Mouse (Mus musculus) thymus, adult 2 months (tissue): ENCODE measurements around the gene Olfr18. TPM values are rescaled to one million over a fixed set of nuclear protein-coding genes. Genes with fewer than 3 reads are reported as not detected.

Source experiments
- DNase-seq: peaks from one replicate; pipeline ENCODE4 v3.0.0; 2021
- H3K27ac ChIP-seq: fragments of 200-500 bp; 2 replicates; pipeline ENCODE4 v1.5.1; 2012; ENCODE audit warnings: low read length, control low read depth; ENCODE audit not compliant: control insufficient read depth, insufficient read depth
- H3K27me3 ChIP-seq: fragments of 200-500 bp; 2 replicates; pipeline ENCODE4 v1.6.1; 2012; ENCODE audit warnings: mild to moderate bottlenecking, low read length, moderate library complexity, mixed read lengths; ENCODE audit not compliant: control insufficient read depth, insufficient read depth
- H3K36me3 ChIP-seq: fragments of 200-500 bp; 2 replicates; pipeline ENCODE4 v1.6.1; 2012; ENCODE audit warnings: mild to moderate bottlenecking, low read length, moderate library complexity; ENCODE audit not compliant: control insufficient read depth, insufficient read depth
- H3K4me1 ChIP-seq: fragments of 200-500 bp; replicated peaks from 2 replicates; pipeline ENCODE4 v1.6.1; 2012; ENCODE audit warnings: low read length; ENCODE audit not compliant: control insufficient read depth, insufficient read depth
- H3K4me3 ChIP-seq: fragments of 200-500 bp; 2 replicates; pipeline ENCODE4 v1.5.1; 2012; ENCODE audit warnings: mild to moderate bottlenecking, low read length, control low read depth, moderate library complexity; ENCODE audit not compliant: control insufficient read depth, insufficient read depth
- CTCF ChIP-seq: fragments of 200-500 bp; IDR thresholded peaks from 2 replicates; pipeline ENCODE4 v1.5.1; 2012; ENCODE audit warnings: mild to moderate bottlenecking, control low read depth, low read length, moderate library complexity, borderline replicate concordance; ENCODE audit not compliant: control insufficient read depth, poor library complexity, insufficient read depth; ENCODE audit errors: extremely low read depth
- POLR2A ChIP-seq: fragments of 200-500 bp; IDR thresholded peaks from 2 replicates; pipeline ENCODE4 v1.6.1; 2012; ENCODE audit warnings: mild to moderate bottlenecking, low read length, control low read depth, moderate library complexity; ENCODE audit not compliant: control insufficient read depth, poor library complexity, insufficient read depth; ENCODE audit errors: extremely low read depth
- WGBS: fragments of 180-500 bp; shearing (Covaris S2); methylation state at CpG from one replicate; pipeline ENCODE4 v1.1.7; 2018; 5-methylcytosine and 5-hydroxymethylcytosine counted together
- polyA plus RNA-seq: library from polyadenylated mRNA; depleted of rRNA; stranded (reverse); fragments of >200 nt; gene quantifications from 2 replicates; pipeline ENCODE4 v1.2.3, GENCODE M21; 2012; rRNA removed

Gene Olfr18
- not detected in 2 replicates for polyA plus RNA-seq

GRCm38 (mm10) chr9:20335994-20336393 lies at the start of gene Olfr18:
Gene Olfr18, minus strand, starts transcription at chr9:20336094.
- H3K4me1 ChIP-seq, result no peaks in the 10 kb centered on the region
- no peak within 1 kb of the TSS for H3K4me3 ChIP-seq
- H3K27ac ChIP-seq, result no peak within 1 kb of the TSS
- no peak for TF ChIP-seq CTCF
- TF ChIP-seq POLR2A, result no peak
- DNase-seq, result no peak
- H3K36me3 ChIP-seq, result no peaks in the 10 kb centered on the region
- no peaks in the 10 kb centered on the region for H3K27me3 ChIP-seq

DNA sequence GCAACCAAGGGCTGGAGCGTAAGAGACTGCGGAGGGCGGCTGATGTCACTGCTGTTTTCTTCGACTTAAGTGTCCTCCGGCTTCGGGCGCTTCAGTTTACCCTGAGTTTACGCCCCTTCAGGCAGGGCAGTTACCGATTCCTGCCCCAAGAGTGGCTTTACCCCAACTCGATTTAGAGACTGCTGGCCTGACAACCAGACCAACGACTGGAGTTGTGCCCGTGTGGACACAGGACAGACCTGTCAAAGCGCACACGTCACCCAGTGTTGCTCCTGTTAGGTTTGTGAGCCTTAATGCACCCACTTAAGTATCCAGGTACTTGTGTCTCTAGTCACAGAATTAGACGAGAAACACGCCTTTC lies 49.4 kb upstream of the Olfr18 start:
- Histone ChIP-seq H3K4me3 (peak overlapping the region; percentile 66), H3K27me3 (no peaks in the 10 kb centered on the region), H3K27ac (no peak overlapping the region), H3K36me3 (no peaks in the 10 kb centered on the region), H3K4me1 (peaks cover 2% of the 10 kb centered on the region; the same call in 1 of the 2 replicates)
- WGBS, result 19% methylated on average over 16 of the region's 16 CpGs
- peak; percentile 13 for TF ChIP-seq CTCF
- TF ChIP-seq POLR2A, result no peak
- no peak for DNase-seq

- DNase-seq, result peak; percentile 90
- TF ChIP-seq CTCF, result peak; percentile 86
- peak; percentile 64; the same call in 1 of the 2 replicates for TF ChIP-seq POLR2A
- Histone ChIP-seq H3K27ac (0 out of 2 replicates have a peak within 1 kb of the TSS, but pooled peaks have one; percentile 25), H3K36me3 (no peaks in the 10 kb centered on the region), H3K27me3 (no peaks in the 10 kb centered on the region), H3K4me3 (peak within 1 kb of the TSS; percentile 66), H3K4me1 (peaks cover 2% of the 10 kb centered on the region; the same call in 1 of the 2 replicates)
- 7% methylated on average over 40 of the region's 40 CpGs for WGBS
Measured at GRCm38 (mm10) chr9:20384532-20385342, 48.8 kb upstream of the Olfr18 start, which contains the start of gene Zfp560. Gene Zfp560, minus strand, starts transcription at chr9:20385177.

- no peak overlapping the region for H3K27ac ChIP-seq
- DNase-seq, result no peak
- no peak overlapping the region for H3K4me3 ChIP-seq
- 96% methylated on average over 7 of the region's 7 CpGs for WGBS
- no peaks in the 10 kb centered on the region for H3K36me3 ChIP-seq
- TF ChIP-seq CTCF (no peak), POLR2A (no peak)
- no peaks in the 10 kb centered on the region for H3K27me3 ChIP-seq
- H3K4me1 ChIP-seq, result peaks cover 2% of the 10 kb centered on the region; the same call in 1 of the 2 replicates
Measured at GRCm38 (mm10) chr9:20383659-20384058, 47.8 kb upstream of the Olfr18 start.

GRCm38 (mm10) chr9:20374712-20375111 lies 38.8 kb upstream of the Olfr18 start:
- DNase-seq, result no peak
- Histone ChIP-seq H3K27ac (no peak overlapping the region), H3K4me3 (no peak overlapping the region), H3K27me3 (no peaks in the 10 kb centered on the region), H3K4me1 (no peaks in the 10 kb centered on the region), H3K36me3 (no peaks in the 10 kb centered on the region)
- 96% methylated on average over 1 of the region's 1 CpGs for WGBS
- TF ChIP-seq POLR2A, result no peak
- TF ChIP-seq CTCF, result no peak

GRCm38 (mm10) chr9:20367311-20367710 lies 31.4 kb upstream of the Olfr18 start:
- Histone ChIP-seq H3K27me3 (no peaks in the 10 kb centered on the region), H3K27ac (no peak overlapping the region), H3K4me3 (no peak overlapping the region), H3K36me3 (no peaks in the 10 kb centered on the region), H3K4me1 (no peaks in the 10 kb centered on the region)
- DNase-seq, result no peak
- WGBS, result 97% methylated on average over 2 of the region's 2 CpGs
- TF ChIP-seq CTCF, result no peak
- TF ChIP-seq POLR2A, result no peak

DNA sequence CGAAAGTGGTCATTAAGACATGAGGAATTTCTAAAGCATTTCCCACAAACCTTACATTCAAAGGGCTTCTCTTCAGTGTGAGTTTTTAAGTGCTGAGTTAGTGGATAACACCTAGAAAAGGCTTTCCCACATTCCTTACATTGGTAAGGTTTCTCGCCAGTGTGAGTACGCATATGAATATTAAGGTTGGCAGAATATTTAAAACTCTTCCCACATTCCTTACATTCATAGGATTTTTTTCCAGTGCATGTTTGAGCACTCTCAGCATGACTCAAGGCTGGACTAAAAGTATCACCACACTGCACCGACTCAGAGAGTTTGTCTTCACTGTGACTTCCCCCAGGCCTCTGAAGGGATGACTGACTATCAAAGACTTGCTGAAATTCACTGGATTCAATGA lies 12.6 kb upstream of the Olfr18 start:
- Histone ChIP-seq H3K4me1 (no peaks in the 10 kb centered on the region), H3K4me3 (no peak overlapping the region), H3K36me3 (peaks cover 5% of the 10 kb centered on the region; the same call in 1 of the 2 replicates), H3K27ac (no peak overlapping the region), H3K27me3 (no peaks in the 10 kb centered on the region)
- no peak for DNase-seq
- TF ChIP-seq CTCF, result no peak
- TF ChIP-seq POLR2A, result no peak
- 98% methylated on average over 4 of the region's 4 CpGs for WGBS
